Mouse (Mus musculus): ENCODE measurements around the gene Stag2. TPM values are rescaled to one million over a fixed set of nuclear protein-coding genes. Genes with fewer than 3 reads are reported as not detected.

The Stag2 gene
- polyA plus RNA-seq (2017; shearing (Covaris generic)): 96.6 TPM

DNA sequence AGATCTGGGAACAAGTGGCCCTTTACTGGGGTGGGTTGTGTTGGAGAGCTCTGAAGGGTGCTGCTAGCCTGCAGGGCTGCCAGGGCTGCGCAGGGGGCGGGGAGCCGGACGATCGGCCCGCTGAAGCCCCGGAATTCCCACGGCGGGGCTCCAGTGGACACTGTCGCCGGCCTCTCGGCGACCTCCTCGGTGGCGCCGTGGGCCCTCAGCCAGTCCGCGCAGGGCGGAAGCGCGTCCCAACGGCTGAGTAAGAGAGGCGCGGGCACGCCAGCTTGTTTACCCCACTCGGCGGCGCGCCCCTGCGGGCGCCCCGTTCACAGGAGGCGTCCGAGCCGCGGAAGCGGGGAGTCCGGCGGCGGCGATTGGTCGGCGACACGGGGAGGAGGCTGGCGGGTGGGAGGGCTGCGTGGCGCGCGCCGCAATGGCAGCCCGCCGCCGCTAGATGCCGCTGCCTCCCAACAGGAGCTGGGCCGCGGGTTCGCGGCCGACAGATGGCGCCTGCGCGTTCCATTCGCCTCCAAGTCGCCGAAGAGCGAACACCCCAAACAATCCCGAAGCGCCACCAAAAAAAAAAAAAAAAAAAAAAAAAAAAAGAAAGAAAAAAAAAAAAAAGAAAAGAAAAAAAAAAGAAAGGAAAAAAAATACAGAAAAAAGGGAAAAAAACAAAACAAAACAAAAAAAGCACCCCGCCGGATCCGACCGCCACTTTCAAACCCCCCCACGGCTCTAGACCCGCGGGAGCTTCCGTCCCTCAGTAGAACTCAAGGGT is at the start of gene Stag2:
TSS of gene Stag2 (plus strand) at position 530 of the 769 bp plus-strand sequence.

Other genes with a start within 250 kb of the Stag2 start
- 128 TPM for gene Thoc2, start 228.6 kb upstream of the Stag2 start, polyA plus RNA-seq (2017; shearing (Covaris generic))
- gene Xiap, start 89.6 kb upstream of the Stag2 start, polyA plus RNA-seq (2017; shearing (Covaris generic)): 12.8 TPM